Mouse (Mus musculus) brain, embryonic 14.5 days (tissue): ENCODE results near the gene Teddm1a.

Experiments
- CTCF ChIP-seq: fragments of 200-500 bp; IDR thresholded peaks from 2 replicates; pipeline ENCODE4 v1.5.1; 2012; ENCODE audit warnings: inconsistent platforms, mild to moderate bottlenecking, moderate library complexity, borderline replicate concordance; ENCODE audit not compliant: insufficient read depth, insufficient read length; ENCODE audit errors: extremely low read depth
- POLR2A ChIP-seq: fragments of 200-500 bp; IDR thresholded peaks from 2 replicates; pipeline ENCODE4 v1.6.1; 2012; ENCODE audit warnings: mild to moderate bottlenecking, inconsistent platforms, borderline replicate concordance; ENCODE audit not compliant: poor library complexity, insufficient read depth, insufficient read length, severe bottlenecking; ENCODE audit errors: extremely low read depth

DNA sequence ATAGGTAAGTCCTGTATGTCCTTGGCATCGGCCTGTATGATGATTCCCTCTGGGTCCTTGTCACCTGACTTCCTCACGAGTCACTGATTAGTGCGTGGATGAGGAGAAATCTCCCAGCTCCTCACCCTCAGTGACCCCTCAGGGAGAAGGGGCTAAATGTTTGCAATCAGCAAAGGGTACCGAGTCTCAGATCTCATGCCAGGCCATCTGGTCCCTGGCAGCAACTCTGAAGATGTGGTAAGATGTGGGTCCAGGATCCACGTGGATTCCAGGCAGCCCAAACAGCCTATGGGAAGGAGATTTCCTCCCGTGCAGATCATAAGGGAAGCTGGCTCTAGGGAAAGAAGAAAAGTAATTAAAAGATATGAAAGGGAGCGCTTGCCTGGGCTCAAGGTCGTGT lies 35.6 kb upstream of the Teddm1a start:
- TF ChIP-seq CTCF (no peak), POLR2A (no peak)
